Mouse (Mus musculus) E14TG2a.4 (cell line): Measurements from ENCODE around the gene Cct4.
A peak's percentile ranks its signal among the peaks of the same experiment; 100 is the strongest.

Source experiments
- H3K27me3 ChIP-seq: 2 replicates; pipeline ENCODE4 v1.6.1; 2014; ENCODE audit warnings: low read length, control low read depth; ENCODE audit not compliant: insufficient read depth
- H3K36me3 ChIP-seq: 2 replicates; pipeline ENCODE4 v1.6.1; 2014; ENCODE audit warnings: low read length, control low read depth; ENCODE audit not compliant: insufficient read depth
- H3K4me1 ChIP-seq: replicated peaks from 2 replicates; pipeline ENCODE4 v1.6.1; 2014; ENCODE audit warnings: low read depth, low read length, control low read depth
- H3K4me3 ChIP-seq: replicated peaks from 2 replicates; pipeline ENCODE4 v1.5.1; 2014; ENCODE audit warnings: mild to moderate bottlenecking, low read length
- H3K9me3 ChIP-seq: 2 replicates; pipeline ENCODE4 v1.6.1; 2014; ENCODE audit warnings: low read length, control low read depth
- CTCF ChIP-seq: conservative IDR thresholded peaks from 2 replicates; pipeline ENCODE4 v1.5.1; 2014; ENCODE audit warnings: low read length
- NANOG ChIP-seq: IDR thresholded peaks from 2 replicates; pipeline ENCODE4 v1.6.1; 2014; ENCODE audit warnings: borderline replicate concordance, low read length, mixed read lengths
- POU5F1 ChIP-seq: IDR thresholded peaks from 2 replicates; pipeline ENCODE4 v1.6.1; 2014; ENCODE audit warnings: low read length, borderline replicate concordance

Cct4 gene

DNA sequence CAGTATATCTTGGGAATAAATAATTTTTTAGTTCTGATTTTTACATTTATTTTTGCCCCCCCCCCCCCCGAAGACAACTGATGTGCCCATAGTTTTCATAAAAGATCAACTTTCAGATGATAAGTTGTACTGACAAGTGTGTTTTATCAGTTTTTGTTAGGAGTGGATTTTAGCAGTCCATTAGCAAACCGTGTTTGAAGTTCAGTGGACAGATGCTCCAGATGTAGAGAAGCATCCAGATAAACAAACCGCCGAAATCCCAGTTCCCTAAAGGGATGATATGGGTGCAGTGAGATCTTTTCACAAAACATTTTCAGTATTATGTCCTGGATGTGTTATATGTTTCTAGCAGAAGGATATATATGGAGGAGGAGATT is 18.5 kb downstream of the Cct4 start:
- peak overlapping the region; percentile 85 for H3K4me3 ChIP-seq
- no peaks in the 10 kb centered on the region for H3K9me3 ChIP-seq
- H3K36me3 ChIP-seq = peaks cover 23% of the 10 kb centered on the region
- no peaks in the 10 kb centered on the region for H3K27me3 ChIP-seq
- H3K4me1 ChIP-seq = peaks cover 38% of the 10 kb centered on the region
- TF ChIP-seq POU5F1 (no peak), NANOG (no peak), CTCF (no peak)

DNA sequence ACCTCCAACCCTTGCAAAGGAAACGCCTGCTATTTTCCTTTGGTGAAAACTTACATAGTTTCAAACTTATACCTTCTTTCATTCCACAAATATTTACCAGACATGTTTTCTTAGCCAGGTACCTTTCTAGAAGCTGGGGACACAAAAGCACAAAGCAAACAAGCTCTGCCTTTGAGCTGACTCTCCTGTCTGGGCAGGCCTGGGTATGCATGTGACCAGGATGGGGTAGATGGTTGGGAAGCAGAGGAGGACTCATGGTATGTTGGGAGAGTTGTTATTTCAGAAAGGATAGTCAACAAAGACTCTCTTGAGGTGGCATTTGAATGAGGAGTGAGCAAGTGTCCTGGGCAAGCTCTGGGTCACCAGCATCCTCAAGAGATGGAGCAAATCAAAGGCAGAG is 22.8 kb downstream of the Cct4 start:
- Histone ChIP-seq H3K27me3 (no peaks in the 10 kb centered on the region), H3K9me3 (no peaks in the 10 kb centered on the region), H3K36me3 (no peaks in the 10 kb centered on the region), H3K4me3 (no peak overlapping the region), H3K4me1 (peaks cover 9% of the 10 kb centered on the region)
- TF ChIP-seq POU5F1 (no peak), NANOG (no peak), CTCF (no peak)

DNA sequence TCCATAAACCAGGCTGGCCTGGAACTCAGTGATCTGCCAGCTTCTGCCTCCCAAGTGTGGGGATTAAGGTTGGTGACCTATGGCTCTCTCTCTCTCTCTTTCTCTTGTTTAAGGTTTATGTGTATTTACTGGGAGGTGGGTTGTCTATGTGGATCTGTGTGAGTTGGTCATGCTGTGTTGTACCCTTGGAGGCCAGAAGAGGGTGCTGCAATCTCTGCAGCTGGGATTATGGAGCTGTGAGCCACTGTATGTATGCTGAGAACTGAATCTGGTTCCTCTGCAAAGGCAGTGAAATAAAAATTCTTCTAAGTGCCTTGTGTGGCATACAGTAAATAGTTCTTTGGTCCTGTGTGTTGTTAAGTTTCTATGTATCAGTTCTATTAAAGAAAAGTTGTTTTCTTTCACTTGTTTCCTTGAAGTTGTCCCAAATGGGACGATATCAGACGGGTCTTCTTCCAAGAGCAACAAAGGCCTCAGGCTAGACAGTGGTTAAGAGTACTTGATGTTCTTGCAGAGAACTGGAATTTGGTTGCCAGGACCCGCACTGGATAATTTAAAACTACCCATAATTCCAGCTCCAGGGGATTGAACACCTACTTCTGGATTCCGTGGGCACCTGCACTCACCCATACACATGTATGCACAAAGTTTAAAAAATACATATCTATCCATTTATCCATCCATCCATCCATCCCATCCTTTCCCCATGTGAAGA is 23.4 kb downstream of the Cct4 start:
- H3K4me1 ChIP-seq = peaks cover 9% of the 10 kb centered on the region
- TF ChIP-seq NANOG (no peak), CTCF (peak; percentile 80), POU5F1 (no peak)
- H3K9me3 ChIP-seq = peaks cover 3% of the 10 kb centered on the region; the same call in 1 of the 2 replicates
- no peaks in the 10 kb centered on the region for H3K36me3 ChIP-seq
- H3K27me3 ChIP-seq = no peaks in the 10 kb centered on the region
- no peak overlapping the region for H3K4me3 ChIP-seq

DNA sequence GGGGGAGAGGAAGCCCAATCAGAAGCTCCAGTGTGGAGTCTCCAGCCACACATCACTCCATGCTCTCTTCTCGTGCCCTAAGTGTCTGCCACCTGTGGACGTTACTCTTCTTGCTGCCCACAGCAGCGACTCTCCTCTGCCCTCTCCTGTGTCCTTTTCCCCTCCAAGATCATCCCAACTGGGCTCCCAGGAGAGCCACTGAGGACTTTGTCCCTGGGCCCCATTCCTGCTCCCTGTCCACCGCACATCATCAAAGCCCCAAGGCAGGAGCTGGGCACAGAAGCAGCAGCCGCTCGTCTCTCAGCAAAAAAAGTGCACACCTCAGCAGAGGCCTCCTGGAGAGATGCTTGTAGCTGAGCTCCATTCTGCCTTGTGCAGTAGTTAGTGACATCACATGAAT is 24.7 kb downstream of the Cct4 start:
- TF ChIP-seq CTCF (no peak), POU5F1 (no peak), NANOG (no peak)
- no peaks in the 10 kb centered on the region for H3K36me3 ChIP-seq
- H3K27me3 ChIP-seq = no peaks in the 10 kb centered on the region

DNA sequence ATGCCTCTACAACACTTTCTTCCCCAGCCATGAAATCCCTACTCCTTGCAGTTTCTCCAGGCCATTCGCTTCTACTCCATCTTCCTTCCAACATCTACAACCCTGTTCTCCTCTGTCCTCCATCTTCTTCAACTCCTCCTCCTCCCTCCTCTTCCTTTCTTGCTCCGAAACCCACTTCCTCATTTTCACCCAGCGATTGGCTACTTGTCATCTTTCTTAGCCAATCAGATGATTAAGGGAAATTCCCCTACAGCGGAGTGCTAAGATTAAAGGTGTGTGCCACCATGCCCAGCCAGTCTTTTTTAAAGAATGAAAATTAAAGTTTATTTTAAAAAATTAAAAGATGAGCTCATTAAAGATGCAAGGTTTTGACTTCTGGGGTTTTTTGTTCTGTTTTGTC is 27.6 kb downstream of the Cct4 start:
- H3K4me1 ChIP-seq = peaks cover 14% of the 10 kb centered on the region; the same call in 1 of the 2 replicates
- H3K4me3 ChIP-seq = no peak overlapping the region
- H3K27me3 ChIP-seq = no peaks in the 10 kb centered on the region
- no peak for TF ChIP-seq NANOG
- no peak for TF ChIP-seq CTCF
- no peak for TF ChIP-seq POU5F1
- H3K9me3 ChIP-seq = peaks cover 3% of the 10 kb centered on the region; the same call in 1 of the 2 replicates
- H3K36me3 ChIP-seq = no peaks in the 10 kb centered on the region

More for the DNA sequence above, 24.7 kb downstream of the Cct4 start:
- Histone ChIP-seq H3K4me1 (peaks cover 2% of the 10 kb centered on the region; the same call in 1 of the 2 replicates), H3K9me3 (peaks cover 3% of the 10 kb centered on the region; the same call in 1 of the 2 replicates), H3K4me3 (no peak overlapping the region)

DNA sequence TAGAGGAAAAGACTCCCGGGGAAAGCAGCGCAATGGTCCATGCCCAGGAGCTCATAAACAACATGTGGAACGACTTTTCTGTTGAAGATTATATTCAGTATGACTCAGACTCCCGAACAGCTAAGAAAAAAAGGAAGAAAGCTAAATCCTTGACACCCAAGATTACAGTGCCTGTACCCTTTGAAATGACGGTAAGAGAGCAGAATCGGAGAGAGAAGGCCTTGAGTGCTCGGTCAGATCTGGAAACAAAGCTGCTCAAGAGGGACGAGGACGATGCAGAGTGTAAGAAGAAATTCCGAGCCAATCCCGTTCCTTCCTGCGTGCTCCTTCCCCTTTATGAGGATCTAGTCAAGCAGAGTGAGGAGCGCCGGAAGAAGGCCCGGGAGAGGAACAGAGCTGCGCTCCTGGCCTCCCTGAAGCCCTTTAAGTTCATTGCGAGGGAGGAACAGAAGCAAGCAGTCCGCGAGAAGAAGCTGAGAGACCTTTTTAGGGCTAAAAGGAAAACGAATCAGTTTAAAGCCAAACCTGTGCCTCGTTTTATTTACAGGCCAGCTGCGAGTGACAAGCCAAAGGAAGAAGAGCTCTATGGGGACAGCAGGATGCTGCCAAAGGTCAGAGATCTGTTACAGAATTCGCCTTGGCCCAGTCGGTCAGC is 29.9 kb downstream of the Cct4 start:
- peaks cover 14% of the 10 kb centered on the region; the same call in 1 of the 2 replicates for H3K4me1 ChIP-seq
- H3K27me3 ChIP-seq = no peaks in the 10 kb centered on the region
- H3K9me3 ChIP-seq = peaks cover 3% of the 10 kb centered on the region; the same call in 1 of the 2 replicates
- H3K4me3 ChIP-seq = peak overlapping the region; percentile 59
- no peak for TF ChIP-seq CTCF
- TF ChIP-seq NANOG = no peak
- no peaks in the 10 kb centered on the region for H3K36me3 ChIP-seq

DNA sequence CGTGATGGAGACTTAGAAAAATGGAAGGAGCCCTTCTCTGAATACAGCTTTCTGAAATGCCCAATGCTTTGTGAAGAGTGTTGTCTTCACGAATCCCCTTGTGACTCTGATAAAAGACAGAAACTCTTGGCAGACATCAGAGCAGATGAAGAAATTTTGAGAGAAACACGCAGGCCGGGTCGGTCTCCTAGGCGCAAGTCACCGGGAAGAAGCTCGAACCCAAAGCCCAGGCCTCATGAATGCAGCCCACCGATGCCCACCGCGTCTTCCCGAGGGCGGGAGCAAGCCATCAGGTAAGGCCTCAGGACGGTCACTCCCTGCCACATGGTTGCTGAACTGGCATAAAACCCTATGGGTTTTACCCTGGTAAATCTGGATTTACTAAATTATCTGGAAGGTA is 30.5 kb downstream of the Cct4 start:
- H3K36me3 ChIP-seq = no peaks in the 10 kb centered on the region
- peaks cover 14% of the 10 kb centered on the region; the same call in 1 of the 2 replicates for H3K4me1 ChIP-seq
- no peaks in the 10 kb centered on the region for H3K27me3 ChIP-seq
- peak overlapping the region; percentile 59 for H3K4me3 ChIP-seq
- peaks cover 3% of the 10 kb centered on the region; the same call in 1 of the 2 replicates for H3K9me3 ChIP-seq
- TF ChIP-seq NANOG (no peak), CTCF (no peak), POU5F1 (no peak)

DNA sequence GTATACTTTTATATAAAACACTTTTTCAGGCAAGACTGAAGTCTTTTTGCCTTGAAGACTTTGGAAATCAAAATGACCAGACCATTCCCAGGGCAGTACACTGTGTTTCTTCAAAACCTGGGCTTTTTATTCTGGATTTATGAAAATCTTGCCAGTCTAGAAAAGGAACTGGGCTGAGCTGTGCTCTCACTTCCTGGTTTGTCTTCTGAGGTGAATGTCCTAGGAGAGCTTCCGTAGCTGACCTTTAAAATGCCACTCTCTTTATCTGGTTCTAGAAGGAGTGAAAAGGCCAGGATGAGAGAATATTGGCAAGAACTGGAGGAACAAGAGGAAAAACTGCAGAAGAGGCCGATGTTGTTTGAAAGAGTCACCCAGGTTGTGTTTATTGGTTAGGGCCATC is 32.8 kb downstream of the Cct4 start:
- peaks cover 3% of the 10 kb centered on the region; the same call in 1 of the 2 replicates for H3K9me3 ChIP-seq
- peaks cover 14% of the 10 kb centered on the region; the same call in 1 of the 2 replicates for H3K4me1 ChIP-seq
- no peaks in the 10 kb centered on the region for H3K27me3 ChIP-seq
- no peak overlapping the region for H3K4me3 ChIP-seq
- no peak for TF ChIP-seq NANOG
- no peak for TF ChIP-seq CTCF
- no peak for TF ChIP-seq POU5F1
- no peaks in the 10 kb centered on the region for H3K36me3 ChIP-seq
